Mouse (Mus musculus): ENCODE measurements around the gene Zfp296.
A peak's percentile ranks its signal among the peaks of the same experiment; 100 is the strongest.

The Zfp296 gene

GRCm38 (mm10) chr7:19577141-19577852 is at the start of gene Zfp296, which contains the start of gene Gemin7:
Gene Zfp296, plus strand, starts transcription at chr7:19577287.
Gene Gemin7, minus strand, starts transcription at chr7:19577595.
- no peak for DNase-seq

DNA sequence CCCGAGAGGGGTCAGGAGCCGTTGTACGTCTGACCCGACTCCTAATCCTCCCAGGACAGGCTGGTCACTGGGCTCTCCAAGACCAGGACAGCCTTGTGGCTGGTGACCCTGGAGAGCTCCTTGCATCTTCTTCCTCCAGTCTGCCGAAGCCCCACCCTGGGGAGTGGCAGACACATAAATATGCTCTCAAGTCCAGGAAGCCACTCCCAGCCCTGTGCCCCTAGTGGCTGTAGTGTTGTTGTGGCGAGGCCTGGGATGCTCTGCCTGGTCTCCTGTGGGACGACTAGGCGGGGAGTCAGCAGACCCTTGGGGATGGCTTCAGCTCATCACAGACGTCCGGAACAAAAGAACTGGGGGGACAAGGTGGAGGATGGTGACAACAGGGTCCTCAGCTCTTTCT is 46.0 kb upstream of the Zfp296 start:
- no peak for DNase-seq

DNA sequence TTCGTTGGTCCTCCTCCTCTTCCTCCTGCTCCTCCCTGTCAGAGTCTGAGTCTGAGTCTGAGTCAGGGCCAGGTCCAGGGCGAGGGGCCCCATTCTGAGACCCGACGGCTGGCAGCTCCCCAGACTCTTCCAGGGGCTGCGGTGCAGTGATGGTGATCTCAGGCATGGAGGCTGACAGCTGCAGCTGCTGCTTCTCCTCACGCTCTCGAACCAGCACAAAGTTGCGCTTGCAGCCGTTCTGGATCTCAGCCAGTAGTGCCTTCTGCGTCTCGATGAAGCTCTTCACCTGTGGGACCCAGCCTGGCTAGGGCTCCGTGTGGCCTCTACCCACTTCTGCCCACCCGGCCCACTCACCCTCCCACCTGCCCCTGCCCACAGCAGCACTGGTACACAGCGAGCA is 44.8 kb upstream of the Zfp296 start:
- no peak for DNase-seq

DNA sequence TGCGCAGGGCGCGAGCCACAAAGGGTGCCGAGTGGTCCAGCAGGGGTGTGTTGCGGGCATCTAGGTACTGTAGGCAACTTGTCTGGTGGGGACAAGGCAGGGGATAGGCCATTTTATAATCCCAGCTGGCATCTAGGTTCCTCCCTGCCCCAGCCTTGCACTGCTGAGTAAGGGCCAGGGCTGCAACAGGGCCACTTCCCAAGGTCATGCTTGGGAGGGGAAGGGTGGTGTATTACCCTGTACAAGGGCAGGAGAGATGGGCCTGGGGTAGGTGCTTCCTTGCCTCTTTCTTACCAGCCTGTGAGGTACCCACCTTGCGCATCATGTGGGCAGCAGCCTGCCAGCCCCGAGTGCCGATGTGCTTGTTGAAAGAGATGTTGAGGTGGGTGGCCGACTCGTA is 42.4 kb upstream of the Zfp296 start:
- no peak for DNase-seq

- no peak for DNase-seq
Observed at GRCm38 (mm10) chr7:19540771-19541566, 36.1 kb upstream of the Zfp296 start.

GRCm38 (mm10) chr7:19541681-19542154 is 35.4 kb upstream of the Zfp296 start:
- DNase-seq = no peak

GRCm38 (mm10) chr7:19542155-19542691 is 34.9 kb upstream of the Zfp296 start:
- no peak for DNase-seq

DNA sequence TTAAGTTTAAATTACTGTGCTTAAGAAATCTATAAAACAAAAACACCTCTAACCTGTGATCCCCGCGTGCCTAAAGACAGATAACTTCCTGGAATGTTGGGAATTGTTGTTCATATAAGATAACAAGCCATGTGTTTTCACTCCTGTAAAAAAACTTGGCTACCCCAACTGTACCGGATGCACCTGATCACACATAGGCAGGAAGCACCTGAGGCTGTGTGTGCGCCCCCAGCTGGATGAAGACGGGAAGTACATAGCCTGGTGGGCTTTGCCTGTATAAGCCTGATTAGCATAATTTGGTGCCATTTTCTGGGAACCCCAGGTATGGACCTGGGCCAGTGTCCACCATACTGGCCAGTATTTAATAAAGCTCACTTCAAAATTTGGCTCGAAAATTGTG is 33.5 kb upstream of the Zfp296 start:
- no peak for DNase-seq

DNA sequence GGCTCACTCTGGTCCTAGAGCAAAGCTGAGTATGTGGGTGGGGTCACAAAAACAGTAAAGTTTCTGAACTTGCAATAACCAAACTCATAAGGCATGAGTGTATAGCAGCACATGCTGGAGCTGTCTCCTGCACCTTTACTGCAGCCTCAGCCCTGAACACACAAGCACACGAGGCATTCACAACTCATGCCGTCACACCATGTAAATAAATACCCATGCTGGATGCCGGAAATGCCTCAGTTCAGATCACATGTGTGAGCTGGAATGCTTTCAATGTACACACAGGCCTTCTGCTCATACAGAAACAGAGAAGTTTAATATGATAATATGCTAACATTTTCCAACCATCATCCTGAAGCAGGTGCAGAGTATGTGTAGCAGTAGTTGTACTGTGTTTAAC is 31.1 kb upstream of the Zfp296 start:
- DNase-seq = no peak

- DNase-seq = no peak
Observed at GRCm38 (mm10) chr7:19547344-19547969, 29.6 kb upstream of the Zfp296 start.

DNA sequence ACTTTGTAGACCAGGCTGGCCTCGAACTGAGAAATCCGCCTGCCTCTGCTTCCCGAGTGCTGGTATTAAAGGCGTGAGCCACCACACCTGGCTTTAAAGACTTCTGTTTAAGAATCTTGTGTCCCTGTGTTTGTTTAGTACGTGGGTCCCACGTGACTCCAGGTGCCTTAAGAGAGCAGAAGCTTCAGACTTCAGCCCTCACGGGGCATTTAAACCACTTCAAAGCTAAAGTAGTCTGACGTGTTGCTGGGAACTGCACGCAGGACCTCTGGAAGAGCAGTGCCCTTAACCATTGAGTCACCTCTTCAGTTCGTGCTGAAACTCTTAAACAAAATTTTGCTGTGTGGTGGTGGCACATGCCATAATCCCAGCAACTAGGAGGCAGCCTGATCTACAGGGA is 27.7 kb upstream of the Zfp296 start:
- no peak for DNase-seq

GRCm38 (mm10) chr7:19551634-19552033 is 25.5 kb upstream of the Zfp296 start:
- DNase-seq = no peak

GRCm38 (mm10) chr7:19552443-19552842 is 24.6 kb upstream of the Zfp296 start:
- no peak for DNase-seq

- peak; percentile 84 for DNase-seq
Observed at GRCm38 (mm10) chr7:19554168-19554567, 22.9 kb upstream of the Zfp296 start.

DNA sequence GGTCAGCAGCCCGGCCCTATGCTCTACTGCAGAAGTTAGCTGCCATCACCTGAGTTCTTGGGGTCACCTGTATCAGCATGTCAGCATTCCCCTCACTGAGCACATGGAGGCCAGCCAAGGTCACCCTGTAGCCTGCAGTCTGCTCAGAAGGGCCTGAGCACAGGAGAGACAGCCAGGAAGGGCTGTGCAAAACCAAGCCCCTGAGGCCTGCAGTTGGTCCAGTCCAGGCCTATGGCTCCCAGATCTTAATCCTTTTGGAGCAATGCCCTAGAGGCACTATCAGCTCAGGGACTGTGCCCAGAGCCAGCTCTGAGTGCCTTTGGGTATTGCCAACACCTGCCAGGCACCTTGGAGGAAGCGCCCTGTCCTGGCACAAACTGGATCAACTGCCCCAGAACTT is 20.0 kb upstream of the Zfp296 start:
- no peak for DNase-seq

DNA sequence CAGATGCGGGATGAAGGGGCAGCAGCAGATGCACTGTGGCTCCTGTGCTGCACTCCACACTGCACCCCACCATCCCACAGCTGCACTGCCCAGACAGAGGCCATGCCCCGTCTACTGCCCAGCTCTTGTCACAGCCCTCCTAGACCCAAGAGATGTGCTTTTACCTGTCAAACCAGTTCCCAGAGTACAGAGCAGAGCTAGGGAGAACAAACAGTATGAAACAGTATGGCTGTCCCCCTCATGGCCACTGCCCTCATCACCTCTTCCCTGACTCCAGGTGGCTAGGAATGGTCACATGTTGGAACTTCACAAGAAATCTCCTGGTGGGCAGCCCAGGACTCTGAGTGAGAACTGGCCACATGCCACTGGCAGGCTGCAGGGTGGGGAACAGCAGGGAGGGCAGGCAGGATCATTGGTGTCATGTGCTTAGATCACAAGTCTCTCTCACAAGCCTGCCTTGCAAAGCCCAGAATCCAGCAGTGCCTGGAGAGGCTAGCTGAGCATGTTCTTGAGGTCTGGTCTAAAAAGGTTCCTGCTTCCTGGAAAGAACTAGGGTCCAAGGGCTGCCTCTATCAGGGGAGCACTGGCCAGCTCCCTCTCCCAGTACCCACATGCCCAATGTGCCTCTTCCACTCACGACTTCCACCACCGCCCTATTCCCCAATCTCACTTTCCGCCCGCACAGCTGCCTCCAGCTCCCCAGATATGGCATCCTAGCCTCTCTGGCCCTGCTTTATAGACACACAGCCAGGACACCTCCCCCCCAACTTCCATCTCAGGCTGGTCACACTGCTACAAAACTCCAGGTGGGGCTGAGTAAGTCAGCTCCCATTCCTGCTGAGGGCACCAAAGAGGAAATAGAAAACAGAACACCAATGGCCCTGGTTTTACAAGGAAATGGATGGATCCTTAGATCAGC is 18.8 kb upstream of the Zfp296 start:
- DNase-seq = peak; percentile 48

DNA sequence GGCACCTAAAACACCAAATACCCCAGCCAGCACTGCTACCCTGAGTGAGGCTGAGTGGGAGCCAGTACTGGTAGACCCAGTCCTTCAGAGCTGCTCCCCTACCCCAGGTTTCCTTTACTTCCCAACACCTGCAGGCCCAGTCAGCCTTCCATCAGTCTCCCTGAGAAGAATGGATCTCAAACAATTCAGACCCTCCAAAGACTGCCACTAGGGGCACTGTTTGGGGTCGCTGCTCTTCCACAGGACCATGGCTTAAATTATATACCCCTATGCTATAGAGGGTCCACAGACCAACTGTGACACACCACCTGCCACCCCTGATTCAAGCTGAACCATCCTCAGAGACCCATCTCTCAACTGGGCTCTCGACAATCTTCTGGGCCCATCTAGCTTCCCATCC is 18.1 kb upstream of the Zfp296 start:
- no peak for DNase-seq

GRCm38 (mm10) chr7:19560491-19561260 is 16.4 kb upstream of the Zfp296 start:
- DNase-seq = no peak

DNA sequence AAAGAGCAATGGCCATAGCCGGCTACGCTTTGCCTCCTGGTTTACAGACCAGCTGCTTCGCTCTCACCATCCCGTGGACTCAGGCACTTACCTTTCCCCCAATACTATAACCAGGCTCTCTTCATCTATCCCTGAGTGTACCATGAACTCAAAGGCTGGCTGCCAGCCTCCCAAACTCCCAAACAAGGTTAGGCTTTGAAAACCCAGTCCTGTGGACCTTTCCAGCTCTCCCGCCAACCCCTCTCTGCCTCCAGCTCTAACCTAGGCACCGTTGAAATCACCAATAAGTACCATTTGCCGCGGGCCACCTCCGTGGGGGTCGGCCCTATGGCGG is 15.7 kb upstream of the Zfp296 start:
- DNase-seq = no peak

- DNase-seq = peak; percentile 86
Observed at GRCm38 (mm10) chr7:19561765-19562642, 15.1 kb upstream of the Zfp296 start.

Data from right cerebral cortex, adult 18-20 months (tissue).